Mouse (Mus musculus) NIH3T3 (cell line): ENCODE data around the gene Ago4.

Source experiments
- DNase-seq: peaks from one replicate; pipeline ENCODE4 v3.0.0-alpha.2; 2012; ENCODE audit warnings: low read depth

Gene Ago4

DNA sequence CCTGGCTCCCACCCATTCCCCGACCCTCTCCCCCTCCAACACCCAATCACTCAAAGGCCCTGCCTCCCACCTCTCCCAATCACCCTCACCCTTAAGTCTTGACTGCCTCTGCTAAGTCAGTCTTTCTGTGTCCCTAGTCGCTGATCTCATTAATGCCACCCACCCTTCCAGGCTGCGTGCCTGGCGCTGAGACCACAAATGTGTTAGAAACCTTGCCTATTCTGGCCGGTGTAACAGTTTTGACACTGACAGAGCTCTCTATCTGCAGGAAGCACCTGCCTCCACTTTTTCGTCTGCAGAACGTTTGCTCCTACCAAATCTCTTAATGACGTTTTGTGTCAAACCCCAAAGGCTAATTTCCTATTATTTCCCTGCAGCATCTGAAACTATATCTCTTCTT lies 64.3 kb downstream of the Ago4 start:
- no peak for DNase-seq

DNA sequence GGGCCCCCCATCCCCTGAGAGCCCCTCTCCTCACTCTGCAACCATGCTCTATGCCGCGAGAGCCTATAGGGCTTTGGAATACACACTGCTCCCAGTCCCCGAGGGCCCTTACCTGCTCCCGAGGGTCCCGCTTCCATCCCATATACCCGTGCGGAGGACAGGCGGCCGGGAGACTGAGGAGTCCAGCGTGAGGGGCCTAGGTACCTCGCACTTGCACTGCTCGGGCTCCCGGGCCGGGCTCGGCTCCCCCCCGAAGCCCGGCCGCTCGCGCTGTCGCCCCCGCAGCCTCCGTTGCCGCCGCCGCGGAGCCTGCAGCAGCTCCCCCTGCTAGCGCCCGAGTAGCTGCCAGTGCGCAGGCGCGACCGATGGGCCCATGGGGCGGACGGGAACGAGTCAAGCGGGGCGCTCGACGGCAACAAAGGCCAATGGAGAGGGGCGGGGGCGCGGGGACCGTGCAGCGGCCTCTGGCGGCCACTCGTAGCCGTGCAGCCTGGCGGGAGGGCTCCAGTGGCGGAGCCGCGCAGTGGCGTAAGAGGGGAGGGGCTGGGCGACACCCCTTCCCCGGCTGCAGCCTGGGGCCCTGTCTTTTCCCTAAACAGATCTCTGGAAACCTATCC lies 64.9 kb downstream of the Ago4 start, which contains the start of gene Ago1:
Ago1 (minus strand) TSS at position 299 of the 617 bp plus-strand sequence.
- peak; percentile 98 for DNase-seq

DNA sequence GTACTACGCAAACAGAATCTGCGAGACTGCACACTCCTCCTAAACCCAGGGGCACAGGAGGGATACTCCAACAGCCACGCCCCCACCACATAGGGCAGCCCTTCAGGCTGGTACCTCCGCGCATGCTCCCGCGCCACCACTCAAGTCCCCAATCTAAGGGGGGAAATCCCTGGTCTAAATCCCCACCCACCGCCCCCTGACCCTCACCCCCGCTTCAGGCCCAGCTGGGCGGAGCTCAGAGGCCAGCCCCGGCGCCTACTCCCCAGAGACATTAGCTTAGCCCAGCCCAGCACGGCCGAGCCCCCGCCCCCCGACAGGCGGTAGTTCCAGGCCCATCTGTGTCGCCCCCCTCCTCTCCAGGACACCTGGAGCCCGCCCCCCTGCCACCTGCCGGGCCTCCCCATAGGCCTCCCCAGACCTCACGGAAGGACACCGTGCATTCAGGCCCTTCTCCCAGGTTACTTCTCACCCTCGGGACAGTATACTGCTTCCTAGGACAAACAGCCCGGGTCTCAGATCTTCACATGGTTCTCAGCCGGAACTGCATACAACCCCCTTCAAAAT lies 65.5 kb downstream of the Ago4 start:
- peak; percentile 73 for DNase-seq

DNA sequence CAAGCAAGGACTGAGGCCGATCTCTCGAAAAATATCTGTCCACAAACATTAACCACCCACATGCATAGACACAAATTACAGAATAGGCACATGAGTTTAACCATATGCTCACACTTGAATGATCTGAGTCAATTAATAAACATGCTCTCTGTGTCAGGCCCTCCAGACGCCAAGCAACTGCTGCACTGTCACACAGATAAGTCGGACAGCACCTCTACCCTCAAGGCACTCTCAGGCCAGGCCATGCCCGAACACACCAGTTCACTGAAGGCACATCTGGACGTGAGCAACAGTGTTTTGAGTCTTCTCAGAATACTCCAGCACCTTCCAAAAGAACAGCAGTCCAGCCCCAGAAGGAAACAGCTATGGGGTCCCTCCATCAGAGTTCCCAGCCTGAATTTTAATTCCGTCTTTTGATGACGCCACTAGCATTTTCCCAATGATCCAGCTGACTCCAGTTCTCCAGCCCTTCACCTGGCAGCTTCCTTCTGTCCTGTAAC lies 67.0 kb downstream of the Ago4 start:
- no peak for DNase-seq

DNA sequence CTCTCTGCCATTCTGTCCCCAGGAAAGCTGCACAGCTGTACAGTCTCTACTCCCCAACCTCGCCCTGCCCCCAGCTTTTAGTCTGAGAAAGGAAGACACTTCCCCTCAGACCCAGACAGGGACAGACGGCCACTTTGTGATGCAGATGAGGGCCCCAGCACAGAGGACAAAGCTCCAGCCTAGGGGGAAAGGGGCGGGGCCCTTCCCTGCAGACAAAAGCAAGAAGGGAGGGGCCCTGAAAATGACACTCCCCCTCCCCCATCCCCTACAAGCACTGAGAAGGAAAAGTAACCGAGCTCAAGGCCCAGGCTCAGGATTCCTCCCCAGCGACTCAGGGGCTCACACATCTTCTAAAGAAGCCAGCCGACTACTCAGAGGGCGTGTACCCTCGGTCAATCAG lies 67.4 kb downstream of the Ago4 start:
- peak; percentile 52 for DNase-seq

DNA sequence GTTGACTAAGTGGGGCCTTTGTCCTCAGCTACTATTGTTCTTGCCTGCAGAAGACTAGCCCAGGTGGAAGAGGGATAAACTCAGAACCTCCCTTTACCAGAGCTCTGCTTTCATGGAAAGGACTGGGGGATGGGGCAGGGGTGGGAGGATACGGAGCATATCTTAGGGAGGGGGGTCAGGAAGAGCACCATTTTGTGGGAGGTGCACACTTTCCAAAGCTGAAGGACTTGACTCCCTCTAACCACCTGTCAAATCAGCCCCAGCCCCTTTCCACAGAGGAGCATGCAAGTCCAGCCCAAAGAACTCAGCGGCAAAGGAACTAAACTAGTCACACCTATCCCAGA lies 68.4 kb downstream of the Ago4 start:
- DNase-seq = no peak

DNA sequence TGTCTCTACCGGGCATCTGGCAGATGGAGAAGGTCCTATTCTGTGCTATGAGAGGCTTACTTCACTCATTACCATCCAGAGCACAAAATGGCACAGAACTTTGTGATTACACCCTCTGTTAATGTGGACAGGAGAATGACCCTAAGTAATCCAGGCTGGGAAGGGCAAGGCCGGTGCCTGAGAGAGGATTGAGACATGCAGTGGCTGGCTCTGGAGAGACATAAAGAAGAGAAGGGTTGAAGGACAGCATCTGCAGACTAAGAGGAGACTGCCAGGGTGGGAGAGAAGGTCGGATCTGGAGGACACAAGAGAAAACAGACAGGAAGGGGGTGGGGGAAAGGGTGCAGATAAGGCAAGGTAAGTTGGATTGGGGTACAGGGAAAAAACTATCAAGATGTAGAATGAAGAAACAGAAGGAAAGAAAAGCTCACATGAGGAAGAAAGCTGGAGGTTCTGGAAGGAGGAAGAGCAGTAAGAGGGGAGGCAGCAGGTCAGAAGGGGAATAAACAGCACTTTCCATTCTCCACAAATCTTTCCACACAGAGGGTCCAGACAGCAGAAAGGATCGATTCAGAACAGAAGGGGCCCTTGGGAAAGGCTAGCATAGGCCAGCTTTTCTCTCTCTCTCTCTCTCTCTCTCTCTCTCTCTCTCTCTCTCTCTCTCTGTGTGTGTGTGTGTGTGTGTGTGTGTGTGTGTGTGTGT lies 68.9 kb downstream of the Ago4 start:
- DNase-seq = no peak

DNA sequence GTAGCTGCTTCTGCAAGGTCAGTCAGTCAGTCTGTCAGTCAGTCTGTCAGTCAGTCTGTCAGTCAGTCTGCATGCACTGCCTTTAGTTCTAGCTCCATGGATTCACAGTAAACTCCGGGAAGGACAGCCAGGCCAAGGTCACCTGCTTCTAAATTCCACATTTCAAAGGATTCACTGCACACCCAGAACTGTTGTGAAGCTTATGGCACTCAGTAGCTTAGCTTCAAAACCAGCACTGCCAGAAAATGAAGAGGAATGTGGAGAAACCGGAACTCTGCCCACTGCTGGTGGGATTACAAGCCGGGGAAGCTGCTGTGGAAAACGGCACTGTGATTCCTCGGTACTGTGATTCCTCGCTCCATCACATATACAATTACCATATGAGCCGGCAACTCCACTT lies 77.8 kb downstream of the Ago4 start:
- DNase-seq = no peak

DNA sequence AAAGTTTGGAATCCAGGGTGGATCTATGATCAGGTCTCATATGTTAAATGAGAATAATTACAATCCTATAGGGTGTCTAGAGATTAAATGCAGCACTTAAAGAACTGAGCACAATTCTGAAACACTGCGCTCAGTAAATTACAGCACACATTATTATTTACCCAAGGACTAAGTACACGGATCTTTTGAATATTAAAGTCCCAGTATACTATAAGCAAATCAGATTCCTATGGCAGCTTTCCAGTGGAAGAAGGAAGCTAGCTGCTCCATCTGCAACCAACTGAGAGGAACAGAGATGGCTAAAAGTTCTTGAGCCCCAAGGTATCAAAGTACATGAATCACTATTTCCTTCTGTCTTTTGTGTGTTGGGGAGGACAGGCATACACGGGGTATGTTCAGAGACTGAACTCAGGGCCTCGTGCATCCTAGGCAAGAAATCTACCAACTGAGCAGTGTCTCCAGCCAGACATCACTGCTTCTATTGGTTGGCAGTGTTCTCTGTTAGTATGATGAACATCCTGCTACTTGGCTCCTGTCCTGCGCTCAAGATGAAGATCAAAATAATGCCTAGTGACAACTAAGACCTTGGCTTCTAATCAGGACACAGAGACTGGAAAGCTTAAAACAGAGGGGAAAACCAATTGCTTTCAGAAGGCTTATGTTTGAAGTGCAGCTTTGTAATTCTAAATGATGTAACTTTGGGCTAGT lies 78.6 kb downstream of the Ago4 start:
- DNase-seq = no peak

DNA sequence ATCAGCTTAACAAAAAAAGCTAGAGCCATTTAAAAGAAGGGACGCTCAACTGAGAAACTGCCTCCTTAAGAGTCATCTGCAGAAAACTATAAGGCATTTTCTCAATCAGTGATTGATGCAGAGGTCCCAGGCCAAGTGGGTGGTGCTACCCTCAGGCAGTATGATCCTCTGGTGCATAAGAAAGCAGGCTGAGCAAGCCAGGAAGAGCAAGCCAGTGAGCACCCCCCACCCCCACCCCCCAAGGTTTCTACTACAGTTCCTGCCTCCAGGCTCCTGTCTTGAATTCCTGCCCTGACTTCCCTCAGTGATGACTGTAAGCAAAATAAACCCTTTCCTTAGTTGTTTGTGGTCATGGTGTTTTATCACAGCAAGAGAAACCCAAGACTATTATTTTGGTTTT lies 83.0 kb downstream of the Ago4 start:
- peak; percentile 45 for DNase-seq

DNA sequence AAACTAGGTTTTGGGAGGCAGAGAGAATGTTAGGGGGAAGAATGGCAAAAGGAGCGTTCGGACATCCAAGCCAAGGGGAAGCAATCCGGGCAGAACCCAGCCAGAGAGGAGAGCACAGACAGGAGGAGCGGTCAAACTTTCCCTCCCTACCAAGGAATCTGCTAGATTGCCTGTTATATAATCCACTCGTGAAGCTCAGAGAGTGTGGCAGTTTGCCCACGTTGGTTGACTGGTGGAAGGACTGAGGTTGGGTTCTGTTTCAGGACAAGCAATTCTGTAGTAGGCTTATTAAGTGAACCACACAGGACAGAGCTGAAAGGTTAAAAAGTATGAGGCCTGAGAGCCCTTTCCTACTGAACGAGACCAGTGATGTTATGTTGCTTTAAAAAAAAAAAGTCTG lies 86.1 kb downstream of the Ago4 start:
- DNase-seq = no peak

DNA sequence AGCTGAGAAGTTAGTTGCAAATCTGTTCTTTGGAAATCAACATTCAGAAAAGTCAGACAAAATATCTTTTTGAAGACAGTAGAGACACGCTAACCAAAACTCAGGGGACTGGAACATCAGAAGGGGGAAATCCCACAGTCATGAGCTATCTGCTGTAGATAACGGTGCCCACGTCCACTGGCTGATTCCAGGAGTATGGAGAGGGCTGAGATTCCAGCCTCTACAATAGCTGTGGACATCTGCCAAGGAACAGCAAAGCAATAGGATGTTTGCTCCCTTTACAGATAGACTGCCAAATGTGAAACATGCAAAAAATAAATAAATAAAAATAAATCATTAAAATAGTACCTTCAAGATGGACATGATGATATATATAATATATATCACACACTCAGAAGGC lies 88.7 kb downstream of the Ago4 start:
- DNase-seq = no peak
